Comparison of ENCODE assay signal across 20 mouse cellular contexts in genomic region chr14:120309691-120310090, GRCm38 (mm10). TPM values are rescaled to one million over a fixed set of nuclear protein-coding genes. Genes with fewer than 3 reads are reported as not detected.
DNase-seq lines count a peak whose midpoint lies in the region; ATAC-seq and TF ChIP-seq lines count a peak whose summit lies in the region.
"Had no signal": no experiment of that assay in that cellular context is flagged by ENCODE, and none has a peak within 500 bp of the region (broad histone marks: within the 10 kb centered on the region; RNA-seq: fewer than 3 reads in every experiment).

No protein-coding gene starts in this region.

- no peak for TF ChIP-seq CTCF in embryonic fibroblast, embryonic 13.5 days (IDR thresholded peaks at IDR 0.05; ENCODE audit: borderline replicate concordance, insufficient read depth, low read length)
- TF ChIP-seq CTCF in stomach, postnatal 0 days (IDR thresholded peaks at IDR 0.05; ENCODE audit: low read depth), result no peak

- H3K27me3 ChIP-seq in hindbrain, embryonic 15.5 days, result no peaks in the 10 kb centered on the region
- H3K27me3 ChIP-seq in hindbrain, embryonic 10.5 days (ENCODE audit: insufficient read depth, poor library complexity, severe bottlenecking), result no peaks in the 10 kb centered on the region
- H3K27me3 ChIP-seq in lung, embryonic 16.5 days (ENCODE audit: control insufficient read depth, insufficient read depth, low read depth, low read length), result no peaks in the 10 kb centered on the region
- H3K27me3 ChIP-seq in stomach, postnatal 0 days (ENCODE audit: control insufficient read depth, insufficient read depth, low read length), result no peaks in the 10 kb centered on the region
- H3K27me3 ChIP-seq: embryonic facial prominence, embryonic 12.5 days; kidney, embryonic 15.5 days; limb, embryonic 13.5 days; neural tube, embryonic 12.5 days had no signal

- peak; percentile 21; the same call in 1 of the 2 replicates for ATAC-seq in hindbrain, embryonic 15.5 days (ENCODE audit: low FRiP score, low read depth)
- no peak for ATAC-seq in lung, embryonic 16.5 days (ENCODE audit: low read depth)
- ATAC-seq in stomach, postnatal 0 days (ENCODE audit: low FRiP score, low TSS enrichment), result no peak
- ATAC-seq: intestine, postnatal 0 days had no signal

- no peak for DNase-seq in hindbrain, embryonic 10.5 days (ENCODE audit: low spot score)
- no peak for DNase-seq in lung, postnatal 36 days
- no peak for DNase-seq in stomach, postnatal 0 days (ENCODE audit: low spot score)
- no peak for DNase-seq in retina, embryonic 14.5 days (ENCODE audit: low spot score)
- DNase-seq: adrenal gland, adult 8-10 months; cerebellum, adult 9-10 months; heart, adult 11 months; lung, postnatal 10 days; right cerebral cortex, adult 18-20 months; spleen, adult 18-20 months had no signal

- H3K9me3 ChIP-seq in hindbrain, embryonic 15.5 days, result no peaks in the 10 kb centered on the region
- H3K9me3 ChIP-seq in hindbrain, embryonic 10.5 days, result no peaks in the 10 kb centered on the region
- no peaks in the 10 kb centered on the region for H3K9me3 ChIP-seq in lung, embryonic 16.5 days (ENCODE audit: control insufficient read depth, low read length)
- no peaks in the 10 kb centered on the region for H3K9me3 ChIP-seq in stomach, postnatal 0 days (ENCODE audit: control insufficient read depth, low read length)
- H3K9me3 ChIP-seq: embryonic facial prominence, embryonic 12.5 days; forebrain, embryonic 10.5 days; kidney, embryonic 15.5 days; limb, embryonic 13.5 days; neural tube, embryonic 12.5 days had no signal

- no peak for TF ChIP-seq EP300 in stomach, postnatal 0 days (optimal IDR thresholded peaks at IDR 0.05)

- 78% methylated on average over 6 of the region's 6 CpGs for WGBS in hindbrain, embryonic 15.5 days
- 93% methylated on average over 6 of the region's 6 CpGs for WGBS in hindbrain, embryonic 10.5 days
- WGBS in lung, embryonic 16.5 days, result 85% methylated on average over 6 of the region's 6 CpGs
- 76% methylated on average over 6 of the region's 6 CpGs for WGBS in stomach, postnatal 0 days

- no peak for TF ChIP-seq POLR2A in embryonic fibroblast, embryonic 13.5 days (IDR thresholded peaks at IDR 0.05; ENCODE audit: low read depth, low read length)

- H3K27ac ChIP-seq in hindbrain, embryonic 15.5 days (replicated peaks), result no peak overlapping the region
- H3K27ac ChIP-seq in hindbrain, embryonic 10.5 days, result no peak overlapping the region
- H3K27ac ChIP-seq in lung, embryonic 16.5 days (ENCODE audit: low read length), result 0 out of 2 replicates have a peak overlapping the region, but pooled peaks have one; percentile 19
- peak overlapping the region; percentile 22 for H3K27ac ChIP-seq in embryonic fibroblast, embryonic 13.5 days (ENCODE audit: insufficient read depth, low read length)
- peak overlapping the region; percentile 53; the same call in 1 of the 2 replicates for H3K27ac ChIP-seq in stomach, postnatal 0 days (replicated peaks)
- H3K27ac ChIP-seq: embryonic facial prominence, embryonic 12.5 days; forebrain, embryonic 10.5 days; kidney, embryonic 15.5 days; limb, embryonic 13.5 days; liver, embryonic 14.5 days; neural tube, embryonic 12.5 days had no signal

- peaks cover 33% of the 10 kb centered on the region for H3K4me1 ChIP-seq in hindbrain, embryonic 15.5 days (replicated peaks)
- peaks cover 25% of the 10 kb centered on the region for H3K4me1 ChIP-seq in hindbrain, embryonic 10.5 days (replicated peaks)
- H3K4me1 ChIP-seq in lung, embryonic 16.5 days (replicated peaks; ENCODE audit: control insufficient read depth, insufficient read depth, low read length), result peaks cover 65% of the 10 kb centered on the region
- peaks cover 36% of the 10 kb centered on the region for H3K4me1 ChIP-seq in embryonic fibroblast, embryonic 13.5 days (ENCODE audit: control insufficient read depth, insufficient read depth, low read length)
- H3K4me1 ChIP-seq in stomach, postnatal 0 days (replicated peaks; ENCODE audit: control insufficient read depth, insufficient read depth), result peaks cover 16% of the 10 kb centered on the region

- H3K4me2 ChIP-seq in hindbrain, embryonic 15.5 days, result no peak overlapping the region
- H3K4me2 ChIP-seq in lung, embryonic 16.5 days (ENCODE audit: low read depth, low read length), result no peak overlapping the region
- no peak overlapping the region for H3K4me2 ChIP-seq in stomach, postnatal 0 days (replicated peaks; ENCODE audit: low read depth)
- H3K4me2 ChIP-seq: embryonic facial prominence, embryonic 12.5 days; kidney, embryonic 15.5 days; limb, embryonic 13.5 days; neural tube, embryonic 12.5 days had no signal

- no peak overlapping the region for H3K4me3 ChIP-seq in hindbrain, embryonic 15.5 days
- H3K4me3 ChIP-seq in hindbrain, embryonic 10.5 days, result no peak overlapping the region
- H3K4me3 ChIP-seq in lung, embryonic 16.5 days (ENCODE audit: low read length), result no peak overlapping the region
- no peak overlapping the region for H3K4me3 ChIP-seq in embryonic fibroblast, embryonic 13.5 days (ENCODE audit: insufficient read depth, low read length)
- no peak overlapping the region for H3K4me3 ChIP-seq in stomach, postnatal 0 days (ENCODE audit: low read depth, low read length)
- H3K4me3 ChIP-seq: embryonic facial prominence, embryonic 12.5 days; forebrain, embryonic 10.5 days; kidney, embryonic 15.5 days; limb, embryonic 13.5 days; neural tube, embryonic 12.5 days had no signal

- H3K9ac ChIP-seq in hindbrain, embryonic 15.5 days, result no peak overlapping the region
- H3K9ac ChIP-seq in lung, embryonic 16.5 days (ENCODE audit: low read length), result no peak overlapping the region
- H3K9ac ChIP-seq in stomach, postnatal 0 days (ENCODE audit: low read length), result no peak overlapping the region
- H3K9ac ChIP-seq: embryonic facial prominence, embryonic 12.5 days; kidney, embryonic 15.5 days; limb, embryonic 13.5 days; liver, embryonic 14.5 days; neural tube, embryonic 12.5 days had no signal

- no peaks in the 10 kb centered on the region for H3K36me3 ChIP-seq in hindbrain, embryonic 15.5 days
- no peaks in the 10 kb centered on the region for H3K36me3 ChIP-seq in hindbrain, embryonic 10.5 days
- H3K36me3 ChIP-seq in lung, embryonic 16.5 days (ENCODE audit: control insufficient read depth, insufficient read depth, low read length), result no peaks in the 10 kb centered on the region
- peaks cover 3% of the 10 kb centered on the region; the same call in 1 of the 2 replicates for H3K36me3 ChIP-seq in stomach, postnatal 0 days (ENCODE audit: control insufficient read depth, insufficient read depth, low read length)
- H3K36me3 ChIP-seq: neural tube, embryonic 12.5 days had no signal

RNA-seq across cellular contexts. Expression of gene Mbnl2, which starts 34.2 kb away (rescaled TPM):
- polyA plus RNA-seq in hindbrain, embryonic 15.5 days (2015; fragmentation: Nextera tagmentation; extraction: Ambion mirVana), result 25.5 and 26.4 TPM in 2 replicates
- polyA plus RNA-seq in hindbrain, embryonic 10.5 days (2016; fragmentation: Nextera tagmentation; extraction: Ambion mirVana), result 29.4 and 31.8 TPM in 2 replicates
- polyA plus RNA-seq in lung, embryonic 16.5 days (2015; fragmentation: Nextera tagmentation; extraction: Ambion mirVana), result 162 and 164 TPM in 2 replicates
- 207 and 222 TPM in 2 replicates for polyA plus RNA-seq in embryonic fibroblast, embryonic 13.5 days (2011; ENCODE audit: insufficient read length, low read depth, missing spikeins)
- polyA plus RNA-seq in stomach, postnatal 0 days (2015; fragmentation: Nextera tagmentation; extraction: Ambion mirVana), result 101 and 104 TPM in 2 replicates

Comparison
In these comparisons a context has a peak if more than half of its experiments do, and no peak if none do; other contexts are left out.
1. H3K27ac ChIP-seq: peak in lung, embryonic 16.5 days (single experiment), embryonic fibroblast, embryonic 13.5 days (single experiment) and stomach, postnatal 0 days (single experiment); none in hindbrain, embryonic 15.5 days (single experiment) and hindbrain, embryonic 10.5 days (single experiment).